Mouse (Mus musculus): ENCODE data around the gene Magi2. TPM values are rescaled to one million over a fixed set of nuclear protein-coding genes. Genes with fewer than 3 reads are reported as not detected.
A peak's percentile ranks its signal among the peaks of the same experiment; 100 is the strongest.

Magi2 gene
- polyA plus RNA-seq, 1 experiment from 2014 or later: 28.5 TPM

GRCm38 (mm10) chr5:19999912-20000311, 773.1 kb downstream of the Magi2 start:
- no peak overlapping the region for H3K27ac ChIP-seq
- H3K4me2 ChIP-seq: no peak overlapping the region
- ATAC-seq (ENCODE audit: low FRiP score): no peak
- no peaks in the 10 kb centered on the region for H3K36me3 ChIP-seq
- no peaks in the 10 kb centered on the region for H3K4me1 ChIP-seq (replicated peaks)
- H3K27me3 ChIP-seq: no peaks in the 10 kb centered on the region
- H3K9ac ChIP-seq: no peak overlapping the region
- no peaks in the 10 kb centered on the region for H3K9me3 ChIP-seq
- no peak overlapping the region for H3K4me3 ChIP-seq
- WGBS: 86% methylated on average over 1 of the region's 1 CpGs

- ATAC-seq (ENCODE audit: low FRiP score): no peak
- WGBS: 84% methylated on average over 2 of the region's 2 CpGs
- Histone ChIP-seq H3K36me3 (no peaks in the 10 kb centered on the region), H3K9ac (no peak overlapping the region), H3K4me2 (no peak overlapping the region), H3K27me3 (no peaks in the 10 kb centered on the region), H3K9me3 (no peaks in the 10 kb centered on the region), H3K4me3 (no peak overlapping the region), H3K4me1 (replicated peaks) (no peaks in the 10 kb centered on the region), H3K27ac (no peak overlapping the region)
Observed at GRCm38 (mm10) chr5:20006616-20007015, 779.8 kb downstream of the Magi2 start.

DNA sequence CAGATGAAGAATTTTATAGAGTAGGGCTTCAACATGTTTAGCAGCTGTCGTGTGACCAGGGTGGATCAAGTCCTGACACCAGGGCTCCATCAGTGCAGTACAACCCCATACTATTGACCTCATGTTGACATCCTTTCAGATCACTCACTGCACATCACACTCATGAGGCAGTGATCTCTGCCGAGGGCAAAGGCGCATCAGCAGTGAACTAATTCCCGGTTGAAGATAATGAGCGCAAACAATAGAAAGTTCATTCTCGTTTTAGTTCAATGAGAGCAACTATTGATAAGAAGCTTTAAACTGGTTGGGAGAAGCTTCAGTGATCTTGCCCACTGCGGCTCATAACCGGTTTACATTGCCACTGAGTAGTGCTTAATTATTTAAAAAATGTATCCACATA, 780.4 kb downstream of the Magi2 start:
- Histone ChIP-seq H3K4me2 (no peak overlapping the region), H3K36me3 (peaks cover 3% of the 10 kb centered on the region; the same call in 1 of the 2 replicates), H3K4me1 (replicated peaks) (no peaks in the 10 kb centered on the region), H3K9me3 (no peaks in the 10 kb centered on the region), H3K27ac (no peak overlapping the region), H3K4me3 (no peak overlapping the region), H3K27me3 (no peaks in the 10 kb centered on the region), H3K9ac (no peak overlapping the region)
- ATAC-seq (ENCODE audit: low FRiP score): no peak
- 90% methylated on average over 8 of the region's 8 CpGs for WGBS

DNA sequence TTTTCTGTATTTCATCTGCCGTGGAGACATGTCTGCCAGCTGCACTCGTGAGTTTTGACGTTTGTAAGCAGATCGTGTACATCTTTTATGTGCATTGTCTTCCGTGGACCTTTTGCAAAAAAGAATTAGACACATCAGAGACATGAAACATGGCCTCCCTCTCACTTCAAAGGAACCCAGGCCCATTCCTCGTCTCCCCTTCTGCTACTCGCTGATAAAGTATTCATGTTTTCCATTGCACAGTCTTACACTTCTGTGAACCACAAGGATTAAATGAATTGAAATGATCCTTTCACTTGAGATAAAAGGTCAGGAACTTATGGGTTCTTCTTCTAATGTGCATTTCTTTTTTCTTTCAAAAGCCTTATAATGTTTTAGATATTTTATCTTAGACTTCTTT, 783.4 kb downstream of the Magi2 start:
- Histone ChIP-seq H3K4me3 (no peak overlapping the region), H3K9ac (no peak overlapping the region), H3K9me3 (no peaks in the 10 kb centered on the region), H3K36me3 (peaks cover 8% of the 10 kb centered on the region; the same call in 1 of the 2 replicates), H3K4me2 (no peak overlapping the region), H3K27me3 (no peaks in the 10 kb centered on the region), H3K27ac (no peak overlapping the region), H3K4me1 (replicated peaks) (no peaks in the 10 kb centered on the region)
- WGBS: 64% methylated on average over 7 of the region's 7 CpGs
- ATAC-seq (ENCODE audit: low FRiP score): no peak

DNA sequence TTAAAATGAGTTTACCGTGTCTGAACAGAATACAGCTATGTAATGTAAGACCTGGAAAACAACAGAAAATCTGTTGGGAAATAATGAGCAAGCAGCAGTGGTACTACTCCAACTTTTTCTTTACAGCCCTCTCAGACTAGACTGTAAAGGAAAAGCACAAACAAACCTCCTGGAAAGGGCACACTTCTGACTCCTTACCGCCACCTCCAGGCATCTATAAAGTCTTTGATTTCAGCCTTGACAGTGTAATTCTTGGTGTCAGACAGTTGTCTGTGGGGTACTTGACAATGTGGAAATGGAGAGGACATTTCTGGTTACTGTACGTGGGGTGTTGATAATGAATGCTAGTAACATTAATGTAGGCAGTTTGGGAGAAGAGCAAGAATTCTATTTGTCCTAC, 791.2 kb downstream of the Magi2 start:
- Histone ChIP-seq H3K27ac (no peak overlapping the region), H3K36me3 (no peaks in the 10 kb centered on the region), H3K4me3 (no peak overlapping the region), H3K27me3 (no peaks in the 10 kb centered on the region), H3K9me3 (no peaks in the 10 kb centered on the region), H3K4me2 (no peak overlapping the region), H3K9ac (no peak overlapping the region), H3K4me1 (replicated peaks) (no peaks in the 10 kb centered on the region; the same call in 1 of the 2 replicates)
- no peak for ATAC-seq (ENCODE audit: low FRiP score)
- WGBS: 73% methylated on average over 3 of the region's 3 CpGs

GRCm38 (mm10) chr5:20046649-20047048, 819.8 kb downstream of the Magi2 start:
- Histone ChIP-seq H3K4me1 (replicated peaks) (peaks cover 7% of the 10 kb centered on the region), H3K9me3 (no peaks in the 10 kb centered on the region), H3K27me3 (no peaks in the 10 kb centered on the region), H3K36me3 (no peaks in the 10 kb centered on the region), H3K4me3 (no peak overlapping the region), H3K27ac (no peak overlapping the region), H3K4me2 (no peak overlapping the region), H3K9ac (no peak overlapping the region)
- ATAC-seq (ENCODE audit: low FRiP score): no peak
- WGBS: 76% methylated on average over 3 of the region's 3 CpGs

DNA sequence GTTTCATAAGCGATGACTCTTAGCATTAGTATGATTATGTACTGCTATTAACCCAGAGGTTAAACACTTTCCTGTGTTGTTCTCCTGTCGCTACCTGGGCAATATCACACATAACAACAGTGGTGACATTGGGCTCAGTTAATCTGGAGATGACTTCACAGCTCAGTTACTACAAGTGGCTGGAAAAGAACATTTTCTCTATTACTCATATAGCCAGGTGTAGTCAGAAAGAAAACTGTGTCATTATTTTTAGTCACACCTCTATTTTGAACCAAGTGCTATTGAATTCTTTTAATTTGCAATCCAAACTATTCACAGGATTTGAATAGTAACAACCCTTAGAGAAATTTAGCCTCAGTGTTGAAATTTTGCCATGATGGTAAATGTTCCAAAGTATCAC, 821.5 kb downstream of the Magi2 start:
- no peaks in the 10 kb centered on the region for H3K9me3 ChIP-seq
- WGBS: 97% methylated on average over 2 of the region's 2 CpGs
- no peak overlapping the region for H3K4me3 ChIP-seq
- H3K4me2 ChIP-seq: no peak overlapping the region
- H3K36me3 ChIP-seq: no peaks in the 10 kb centered on the region
- no peak for ATAC-seq (ENCODE audit: low FRiP score)
- no peak overlapping the region for H3K9ac ChIP-seq
- H3K27me3 ChIP-seq: no peaks in the 10 kb centered on the region
- H3K27ac ChIP-seq: no peak overlapping the region
- peaks cover 7% of the 10 kb centered on the region for H3K4me1 ChIP-seq (replicated peaks)

- Histone ChIP-seq H3K9ac (no peak overlapping the region), H3K27me3 (no peaks in the 10 kb centered on the region), H3K27ac (no peak overlapping the region), H3K9me3 (no peaks in the 10 kb centered on the region), H3K4me3 (no peak overlapping the region), H3K4me2 (no peak overlapping the region), H3K4me1 (replicated peaks) (peaks cover 7% of the 10 kb centered on the region), H3K36me3 (no peaks in the 10 kb centered on the region)
- peak; percentile 57; the same call in 1 of the 2 replicates for ATAC-seq (ENCODE audit: low FRiP score)
- WGBS: 18% methylated on average over 1 of the region's 1 CpGs
Observed at GRCm38 (mm10) chr5:20050284-20050683, 823.4 kb downstream of the Magi2 start.

- no peak overlapping the region for H3K27ac ChIP-seq
- H3K4me1 ChIP-seq (replicated peaks): peaks cover 7% of the 10 kb centered on the region
- WGBS: 100% methylated on average over 1 of the region's 1 CpGs
- no peaks in the 10 kb centered on the region for H3K36me3 ChIP-seq
- H3K27me3 ChIP-seq: no peaks in the 10 kb centered on the region
- H3K4me2 ChIP-seq: no peak overlapping the region
- no peak overlapping the region for H3K9ac ChIP-seq
- no peaks in the 10 kb centered on the region for H3K9me3 ChIP-seq
- ATAC-seq (ENCODE audit: low FRiP score): no peak
- no peak overlapping the region for H3K4me3 ChIP-seq
Observed at GRCm38 (mm10) chr5:20055000-20055399, 828.2 kb downstream of the Magi2 start.

- Histone ChIP-seq H3K4me3 (no peak overlapping the region), H3K4me2 (no peak overlapping the region), H3K4me1 (replicated peaks) (peaks cover 4% of the 10 kb centered on the region), H3K27me3 (no peaks in the 10 kb centered on the region), H3K36me3 (no peaks in the 10 kb centered on the region), H3K27ac (no peak overlapping the region), H3K9me3 (no peaks in the 10 kb centered on the region), H3K9ac (no peak overlapping the region)
- 59% methylated on average over 5 of the region's 5 CpGs for WGBS
- no peak for ATAC-seq (ENCODE audit: low FRiP score)
Observed at GRCm38 (mm10) chr5:20056074-20056842, 829.4 kb downstream of the Magi2 start.

DNA sequence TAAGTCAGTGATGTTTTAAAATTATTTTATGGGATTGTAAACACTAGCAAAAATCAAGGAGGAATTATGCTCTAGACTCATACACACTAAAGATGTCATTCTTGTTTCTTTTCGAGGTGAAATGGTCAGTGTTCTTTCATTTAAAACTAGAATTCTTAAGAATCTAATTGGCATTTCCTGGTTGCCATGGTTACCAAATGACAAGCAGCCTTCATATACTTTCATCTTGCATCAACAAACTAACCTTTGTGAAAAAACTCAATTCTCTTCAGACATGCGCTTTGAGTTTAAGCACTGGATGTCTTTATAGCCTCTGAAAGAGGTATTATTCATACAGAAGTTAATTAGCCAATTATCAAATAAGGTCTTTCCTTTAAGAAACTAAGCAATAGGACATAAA, 830.0 kb downstream of the Magi2 start:
- no peak overlapping the region for H3K9ac ChIP-seq
- no peaks in the 10 kb centered on the region for H3K36me3 ChIP-seq
- ATAC-seq (ENCODE audit: low FRiP score): no peak
- H3K4me1 ChIP-seq (replicated peaks): peaks cover 4% of the 10 kb centered on the region
- 63% methylated on average over 2 of the region's 2 CpGs for WGBS
- H3K4me2 ChIP-seq: no peak overlapping the region
- H3K27ac ChIP-seq: no peak overlapping the region
- no peaks in the 10 kb centered on the region for H3K9me3 ChIP-seq
- no peaks in the 10 kb centered on the region for H3K27me3 ChIP-seq
- H3K4me3 ChIP-seq: no peak overlapping the region

DNA sequence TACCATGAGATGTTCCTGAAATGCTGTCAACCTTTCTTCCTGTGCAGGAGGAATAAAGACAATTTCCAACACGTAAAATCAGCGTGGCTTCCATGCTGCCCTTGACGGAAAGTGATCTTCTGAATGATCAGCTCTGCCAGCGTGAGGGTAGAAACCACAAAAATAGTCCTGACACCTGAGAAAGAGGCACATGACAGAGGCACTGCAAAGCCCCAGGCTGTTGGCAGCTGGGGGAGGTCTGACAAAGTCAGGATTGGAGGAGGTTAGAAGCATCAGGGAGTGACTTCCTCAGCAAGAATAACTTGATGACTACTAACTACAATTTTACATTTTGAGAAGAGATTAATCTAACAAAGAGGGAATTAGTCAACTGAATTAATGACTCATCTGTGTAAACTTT, 835.2 kb downstream of the Magi2 start:
- H3K9me3 ChIP-seq: no peaks in the 10 kb centered on the region
- H3K36me3 ChIP-seq: no peaks in the 10 kb centered on the region
- H3K27ac ChIP-seq: no peak overlapping the region
- H3K4me1 ChIP-seq (replicated peaks): no peaks in the 10 kb centered on the region
- H3K4me3 ChIP-seq: no peak overlapping the region
- H3K4me2 ChIP-seq: no peak overlapping the region
- no peaks in the 10 kb centered on the region for H3K27me3 ChIP-seq
- H3K9ac ChIP-seq: no peak overlapping the region
- ATAC-seq (ENCODE audit: low FRiP score): no peak
- 83% methylated on average over 4 of the region's 4 CpGs for WGBS

DNA sequence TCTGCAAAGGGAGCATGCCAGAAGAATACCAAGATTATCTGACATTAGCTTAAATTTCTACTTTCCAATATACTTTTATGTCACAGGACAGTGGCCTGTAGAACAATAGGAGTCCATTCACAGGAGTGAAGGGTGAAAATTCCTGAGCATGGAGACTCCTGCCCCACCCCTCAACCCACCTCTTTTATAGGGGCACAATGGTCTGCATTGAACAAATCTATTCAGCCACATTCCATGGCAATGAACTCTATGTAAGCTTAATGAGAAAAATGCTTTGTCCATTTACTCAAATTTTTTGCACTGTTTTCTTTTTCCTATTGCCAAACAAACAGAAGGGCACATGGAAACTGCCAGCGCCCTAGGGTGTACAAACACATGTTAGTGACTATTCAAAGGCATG, 838.2 kb downstream of the Magi2 start:
- peaks cover 11% of the 10 kb centered on the region for H3K4me1 ChIP-seq (replicated peaks)
- 56% methylated on average over 1 of the region's 1 CpGs for WGBS
- no peak overlapping the region for H3K4me3 ChIP-seq
- H3K36me3 ChIP-seq: no peaks in the 10 kb centered on the region
- H3K27ac ChIP-seq: no peak overlapping the region
- H3K9ac ChIP-seq: no peak overlapping the region
- no peak for ATAC-seq (ENCODE audit: low FRiP score)
- no peak overlapping the region for H3K4me2 ChIP-seq
- no peaks in the 10 kb centered on the region for H3K27me3 ChIP-seq
- no peaks in the 10 kb centered on the region for H3K9me3 ChIP-seq

Data from hindbrain, embryonic 13.5 days (tissue).